Mouse (Mus musculus) regulatory T cell (primary cell): Measurements from ENCODE around the gene Papolg.
"Not testable (repeated sequence)": the region's sequence is repeated elsewhere in the genome, so short reads cannot be mapped to it uniquely, and the experiment has no call there.

Experiments used
- in situ Hi-C: fragments of 300-600 bp; cut with MboI, MseI; formaldehyde crosslinking; loops from one replicate; pipeline ENCODE4 v1.15.1; 2025; ENCODE audit warnings: high pct_unique_total_duplicates

The Papolg gene

DNA sequence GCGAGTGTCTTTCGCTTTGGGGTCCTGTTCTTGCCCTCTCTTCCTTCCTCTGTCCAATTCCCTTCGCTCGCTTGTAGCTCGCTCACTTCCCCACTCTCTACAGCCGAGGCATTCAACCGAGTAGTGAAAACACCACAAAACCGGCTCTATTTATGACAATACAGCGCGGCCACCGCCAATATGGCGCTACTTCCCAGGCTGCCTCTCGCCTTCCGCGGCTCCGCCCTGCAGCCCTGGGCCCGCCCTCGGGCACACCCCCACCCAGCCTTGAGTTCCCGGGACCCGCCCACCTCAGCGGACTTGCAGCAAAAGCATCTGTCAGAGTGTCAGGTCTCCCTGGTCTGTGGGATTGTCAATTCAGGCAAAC, at the start of gene Papolg:
TSS of gene Papolg (minus strand) at position 194 of the 367 bp plus-strand sequence.
- in situ Hi-C loops = no loop called here

DNA sequence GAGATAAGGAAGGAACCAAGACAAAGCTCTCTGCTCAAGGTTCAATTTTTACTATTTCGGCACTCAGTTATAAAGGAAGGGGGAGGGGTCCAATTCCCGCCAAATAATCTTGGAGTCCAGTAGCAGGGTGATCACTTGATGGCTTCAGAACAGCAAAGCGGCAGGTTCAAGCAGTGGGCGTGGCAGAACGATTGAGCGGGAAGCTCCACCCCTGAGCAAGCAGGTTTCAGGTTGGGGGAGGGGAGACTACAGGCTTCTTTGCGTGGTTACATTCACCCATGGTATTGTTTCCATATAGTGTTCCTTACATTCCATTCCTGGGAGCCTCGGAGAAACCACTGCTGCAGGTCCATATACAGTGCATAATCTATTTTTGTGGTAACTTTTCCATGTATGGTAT, 33.1 kb upstream of the Papolg start:
- in situ Hi-C loops = not testable (repeated sequence)

DNA sequence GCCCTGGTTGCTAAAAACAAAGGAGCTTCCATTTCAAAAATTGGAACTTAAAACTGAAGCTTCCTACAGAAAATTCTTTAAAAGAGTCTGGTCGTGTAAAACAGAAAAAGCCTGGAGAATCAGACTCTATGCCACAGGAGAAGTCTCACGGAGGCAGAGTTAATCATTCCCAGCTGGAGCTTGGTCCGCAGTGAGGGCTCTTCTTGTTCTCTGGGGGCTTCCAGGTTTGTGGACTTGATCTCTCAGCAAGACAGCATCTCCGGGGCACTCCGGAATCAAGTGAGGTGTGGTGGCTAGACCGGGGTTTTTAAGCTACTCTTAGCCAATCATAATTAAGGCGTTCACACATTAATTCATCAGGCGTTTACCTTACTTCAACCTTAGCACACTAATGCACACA, 32.6 kb upstream of the Papolg start:
- in situ Hi-C loops = no loop called here

DNA sequence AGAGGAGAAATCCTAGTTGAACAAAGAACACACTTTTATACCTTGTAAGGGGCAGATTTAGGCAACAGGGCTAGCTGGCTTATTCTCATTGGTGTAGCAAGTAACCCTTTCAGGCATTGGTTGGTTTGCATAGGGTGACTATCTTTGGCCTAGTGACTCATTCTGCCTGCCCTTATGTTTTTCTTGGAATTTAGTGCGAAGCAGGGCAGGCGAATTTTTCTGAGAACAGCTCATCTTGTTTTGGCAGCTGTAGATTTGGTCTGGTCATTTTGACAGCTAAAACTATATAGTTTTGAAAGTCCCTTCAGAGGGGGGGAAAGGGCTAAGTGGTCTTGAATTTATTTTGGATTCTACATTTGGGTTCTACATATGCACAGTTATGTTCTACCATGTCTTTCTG, 18.8 kb upstream of the Papolg start:
- in situ Hi-C loops = not testable (repeated sequence)

DNA sequence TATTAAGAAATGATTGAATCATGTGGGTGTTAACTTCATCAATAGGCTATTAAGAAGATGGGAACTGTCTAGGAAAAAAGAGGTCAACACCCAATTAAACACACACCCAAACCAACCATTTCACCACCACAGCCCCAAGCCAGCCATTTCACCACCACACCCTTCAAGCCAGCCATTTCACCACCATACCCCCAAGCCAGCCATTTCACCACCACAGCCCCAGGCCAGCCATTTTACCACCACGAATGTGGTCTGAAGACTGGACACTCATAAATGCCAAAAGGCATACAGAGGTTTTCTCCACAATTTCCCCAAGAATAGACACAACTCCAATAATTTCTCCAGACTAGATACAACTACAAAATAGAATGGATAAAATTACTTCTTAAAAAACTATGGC, 8.9 kb upstream of the Papolg start:
- in situ Hi-C loops = no loop called here

DNA sequence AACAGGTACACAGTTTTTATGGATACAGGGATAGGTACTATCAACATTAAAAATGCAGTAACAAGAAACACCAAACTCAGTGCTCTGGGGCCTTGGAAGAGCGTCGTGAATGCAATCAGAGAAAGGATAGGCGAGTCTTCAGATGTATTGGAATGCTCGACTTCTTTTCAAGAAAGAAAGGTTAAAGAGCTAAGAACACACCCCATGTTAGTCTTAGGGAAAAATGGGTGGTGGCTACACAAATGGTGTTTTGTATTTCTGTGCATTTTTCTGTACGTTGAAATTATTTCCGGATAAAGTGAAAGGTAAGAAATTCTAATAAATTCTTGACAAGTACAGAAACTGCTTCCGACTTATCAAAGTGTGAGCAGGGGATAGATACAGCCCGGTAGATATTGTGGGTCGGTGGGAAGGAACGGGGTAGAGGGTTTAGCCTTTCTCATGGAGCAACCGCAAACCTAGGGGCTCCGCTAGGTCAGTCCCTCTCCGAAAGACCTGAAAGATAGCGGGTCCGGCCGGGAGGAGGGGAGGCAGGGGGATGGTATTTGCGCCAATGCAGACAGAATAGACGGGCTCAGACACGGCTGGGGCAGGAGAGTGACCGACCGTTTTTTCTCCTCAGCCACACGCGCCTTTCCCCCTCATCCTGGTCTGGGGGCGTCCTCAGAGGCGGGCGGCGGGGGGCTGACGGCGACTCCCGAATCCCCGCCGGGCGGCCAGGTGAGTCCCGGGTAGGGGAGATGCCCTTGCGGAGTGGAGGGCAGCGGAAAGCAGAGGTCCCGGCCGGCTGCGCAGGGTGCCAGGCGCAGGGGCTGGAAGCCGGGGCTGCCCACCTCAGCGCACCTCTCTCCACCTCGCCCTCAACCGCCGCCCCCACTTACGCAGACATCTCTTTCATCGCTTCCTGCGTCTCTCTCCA, 653 bp downstream of the Papolg start:
- in situ Hi-C loops = no loop called here

DNA sequence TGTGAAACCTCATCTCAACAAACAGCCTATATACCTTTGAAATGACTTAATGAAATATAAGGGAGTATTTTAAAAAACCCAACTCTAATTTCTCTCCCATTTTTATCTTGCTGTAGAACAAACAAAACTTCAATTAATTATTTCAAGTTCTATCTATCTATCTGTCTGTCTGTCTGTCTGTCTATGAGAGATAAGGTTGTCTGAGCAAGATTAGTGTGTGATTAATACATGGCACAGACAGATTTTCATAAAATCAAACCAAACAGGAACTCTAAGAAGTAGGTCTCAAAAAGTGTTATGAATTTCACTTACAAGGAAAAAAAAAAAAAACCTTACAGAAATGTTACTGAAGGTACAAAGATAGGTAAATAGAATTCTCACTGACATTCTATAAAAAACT, 1.5 kb downstream of the Papolg start:
- in situ Hi-C loops = no loop called here

DNA sequence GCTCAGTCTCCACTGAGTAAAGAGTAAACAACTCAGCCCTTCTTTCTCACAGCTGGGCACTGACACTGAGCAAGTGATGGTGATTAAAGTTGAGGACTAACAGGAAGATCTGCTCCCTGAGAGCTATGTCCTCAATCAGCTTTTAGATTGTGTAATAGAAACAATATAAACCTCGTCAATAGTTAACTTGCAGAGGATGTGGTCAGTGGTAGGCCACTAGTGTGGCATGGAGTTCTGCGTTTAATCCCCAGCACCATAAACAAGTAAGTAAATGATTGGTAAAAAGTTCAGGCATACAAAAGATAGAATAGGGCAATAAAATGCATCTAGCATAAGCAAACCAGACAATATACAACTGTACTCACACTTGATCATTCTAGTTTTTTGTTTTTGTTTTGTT, 30.7 kb downstream of the Papolg start:
- in situ Hi-C loops = loop anchor here (10.0 to 25.0 kb wide), 2 partner anchors 580 to 877 kb away; partner anchors contain the start of genes Cct4, Commd1 and Gm28048

DNA sequence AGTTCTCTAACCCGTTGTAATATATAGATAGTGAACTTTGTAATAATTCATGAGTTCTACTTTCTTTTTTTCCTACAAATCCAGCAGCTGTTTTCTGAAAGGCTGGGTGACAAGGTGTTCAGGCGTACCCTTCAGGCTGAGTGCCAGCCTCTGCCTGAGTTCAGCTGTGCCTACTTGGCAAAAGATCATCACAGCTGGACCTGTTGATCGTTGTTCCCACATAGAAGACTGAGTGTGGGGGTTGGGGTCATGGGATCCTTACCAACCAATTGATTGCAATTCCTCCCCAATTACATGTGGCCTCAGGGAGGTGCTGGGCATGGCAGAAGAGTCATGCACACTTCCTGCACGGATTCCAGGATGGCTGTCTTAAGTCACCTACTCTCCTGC, 38.3 kb downstream of the Papolg start:
- in situ Hi-C loops = loop anchor here (5.0 to 25.0 kb wide), 3 partner anchors 72 to 869 kb away; partner anchors contain the start of genes Cct4, Commd1 and Gm28048

DNA sequence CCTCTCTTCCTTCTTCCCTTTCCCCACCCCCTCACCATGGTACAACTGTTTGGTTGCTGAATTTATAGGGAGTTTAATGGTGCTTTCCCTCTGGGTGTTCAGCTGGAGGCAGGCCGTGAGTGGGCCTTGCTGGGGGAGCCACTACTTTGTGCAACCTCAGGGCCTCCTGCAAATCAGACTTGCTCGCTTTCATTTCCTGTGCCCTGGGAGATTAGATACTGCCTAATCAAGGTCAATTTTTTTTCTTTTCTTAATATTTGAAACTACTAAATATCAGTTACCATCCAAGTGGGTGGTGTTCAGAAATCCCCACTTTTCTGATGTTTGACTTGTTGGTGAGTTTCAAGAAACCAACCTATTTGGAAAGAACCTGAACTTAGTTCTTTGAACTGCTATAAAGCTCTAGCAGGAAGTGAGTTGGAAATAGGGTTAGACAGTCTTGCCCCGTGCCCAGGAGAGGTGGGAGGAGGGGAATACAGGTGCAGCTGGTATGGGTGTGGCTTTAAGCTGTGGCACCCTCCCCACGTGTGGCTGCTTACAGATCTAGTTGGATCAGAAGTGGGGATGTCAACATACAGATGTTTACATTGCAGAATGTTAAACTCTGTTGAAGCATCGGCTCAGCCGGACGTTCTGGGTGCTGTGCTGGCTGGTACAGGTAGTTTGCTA, 38.9 kb downstream of the Papolg start:
- in situ Hi-C loops = loop anchor here (5.0 to 25.0 kb wide), 3 partner anchors 71 to 869 kb away; partner anchors contain the start of genes Cct4, Commd1 and Gm28048

DNA sequence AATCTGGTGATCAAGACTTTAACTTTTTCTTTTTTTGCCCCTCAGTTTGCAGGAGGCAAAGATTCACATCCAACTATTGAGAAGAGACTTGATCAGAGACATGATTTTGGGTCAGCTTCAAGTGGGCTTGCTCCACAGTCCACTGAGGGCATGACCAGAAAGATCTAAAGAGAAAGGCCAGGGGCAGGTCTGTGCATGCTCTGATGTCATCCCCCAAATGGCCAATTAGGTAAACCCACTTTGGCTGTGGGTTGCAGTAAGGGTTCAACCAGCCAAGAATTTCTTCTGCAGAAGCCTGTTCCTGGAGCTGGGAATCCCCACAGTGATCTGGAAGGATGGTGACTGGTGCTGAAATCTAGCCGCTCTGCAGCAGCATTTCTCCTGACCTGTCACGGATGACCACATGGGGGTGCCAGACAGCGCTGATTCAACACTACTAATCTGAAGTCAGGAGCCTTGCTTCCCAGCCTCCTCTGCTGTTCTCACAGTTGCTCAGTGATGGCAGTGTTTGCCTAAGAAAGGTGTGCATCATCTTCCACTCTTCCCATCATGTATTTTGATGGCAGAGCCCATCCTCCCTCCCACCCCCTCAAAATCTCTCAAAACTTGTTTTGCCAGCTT, 39.8 kb downstream of the Papolg start:
- in situ Hi-C loops = loop anchor here (5.0 to 25.0 kb wide), 3 partner anchors 70 to 868 kb away; partner anchors contain the start of genes Cct4, Commd1 and Gm28048

DNA sequence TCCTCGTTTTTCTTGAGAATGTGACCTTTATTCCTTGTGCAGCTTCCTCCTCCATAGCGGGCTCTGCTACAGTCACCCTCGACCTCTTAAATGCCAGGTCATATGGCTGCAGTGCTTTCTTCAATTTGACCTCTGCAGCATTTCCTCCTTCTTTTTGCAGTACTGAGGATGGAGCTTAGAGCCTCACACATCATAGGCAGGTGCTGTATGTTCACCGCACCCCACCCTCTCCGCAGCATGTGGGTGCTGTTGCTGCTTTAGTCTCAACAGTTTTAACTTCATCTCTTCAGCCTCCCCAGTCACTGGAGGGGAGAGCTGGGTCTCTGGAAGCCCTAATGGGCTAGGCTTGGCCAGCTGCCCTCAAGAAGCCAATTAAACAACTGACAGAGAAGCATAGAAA, 41.7 kb downstream of the Papolg start:
- in situ Hi-C loops = loop anchor here (10.0 to 25.0 kb wide), 2 partner anchors 69 to 866 kb away; partner anchors contain the start of genes Cct4, Commd1 and Gm28048

DNA sequence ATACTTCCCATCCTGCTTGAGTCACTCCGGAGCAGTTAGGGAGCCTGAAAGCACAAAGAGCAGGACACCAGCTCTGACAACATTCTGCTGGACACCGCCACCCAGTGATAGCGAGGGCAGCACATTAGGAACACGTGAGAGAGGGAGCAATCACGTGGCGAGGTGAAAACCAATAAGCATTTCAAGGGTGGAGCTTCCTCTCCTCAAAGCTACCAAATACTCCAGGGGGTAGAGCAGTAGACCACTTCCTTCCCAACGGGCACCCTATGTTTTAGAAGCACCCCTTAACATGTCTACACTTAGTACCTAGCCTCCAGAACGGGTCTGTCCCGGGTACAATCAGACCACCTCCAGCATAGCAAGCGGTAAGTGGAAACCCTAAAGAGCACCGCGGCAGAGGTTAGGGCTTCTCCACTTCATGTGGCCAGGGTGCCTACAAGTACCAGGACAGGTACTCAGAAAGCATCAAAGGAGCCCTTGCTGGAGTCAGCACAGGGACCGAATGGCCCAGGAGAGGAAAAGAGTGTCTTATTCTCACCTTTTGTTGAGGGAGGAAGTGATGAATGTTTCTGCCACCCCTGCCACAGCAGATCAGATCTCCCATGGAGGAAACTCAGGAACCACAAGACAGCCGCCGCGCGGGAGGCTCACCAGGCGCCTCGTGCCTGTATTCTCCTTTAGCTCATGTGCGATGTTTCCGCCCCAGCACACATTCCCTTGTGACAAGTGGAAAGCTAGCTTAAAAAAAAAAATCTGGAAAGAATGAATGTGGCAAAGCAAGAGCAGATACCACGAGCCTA, 48.8 kb downstream of the Papolg start:
- in situ Hi-C loops = no loop called here

DNA sequence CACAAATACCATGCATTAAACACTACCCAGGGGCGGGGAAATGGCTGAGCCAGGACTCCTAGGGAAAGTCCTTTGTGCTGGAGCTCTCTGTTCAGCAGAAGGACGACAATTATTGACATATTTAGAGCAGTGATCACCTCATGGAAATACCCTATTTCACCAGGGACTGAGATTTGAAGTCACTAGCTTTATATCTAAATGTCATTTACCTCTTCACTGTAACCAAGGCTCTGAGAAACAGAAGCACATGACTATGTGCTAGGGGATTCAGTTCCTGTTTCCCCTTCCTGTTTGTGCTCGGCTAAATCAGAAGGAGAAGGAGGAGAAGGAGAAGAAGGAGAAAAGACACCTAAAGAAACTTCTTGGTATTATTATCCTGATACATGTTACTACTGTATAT, 71.8 kb downstream of the Papolg start:
- in situ Hi-C loops = no loop called here

DNA sequence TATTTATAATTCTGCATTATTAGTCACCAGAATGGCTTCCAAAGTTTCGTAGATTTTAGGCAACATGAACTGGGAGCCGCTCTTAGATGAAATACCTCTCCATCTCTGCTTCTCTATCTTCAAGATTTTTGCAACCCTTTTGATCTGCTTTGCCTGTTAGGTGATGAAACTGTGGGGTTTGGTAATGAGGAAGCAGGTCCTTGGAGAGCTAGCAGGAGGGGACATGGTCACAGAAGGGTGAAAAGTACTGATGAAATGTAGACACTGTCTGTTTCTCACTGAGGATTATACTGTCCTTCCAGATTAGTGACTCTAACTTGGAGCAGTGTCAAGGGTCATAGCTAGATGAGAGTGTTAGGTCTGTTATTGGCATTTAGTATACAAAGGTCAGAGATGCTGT, 73.4 kb downstream of the Papolg start:
- in situ Hi-C loops = no loop called here

DNA sequence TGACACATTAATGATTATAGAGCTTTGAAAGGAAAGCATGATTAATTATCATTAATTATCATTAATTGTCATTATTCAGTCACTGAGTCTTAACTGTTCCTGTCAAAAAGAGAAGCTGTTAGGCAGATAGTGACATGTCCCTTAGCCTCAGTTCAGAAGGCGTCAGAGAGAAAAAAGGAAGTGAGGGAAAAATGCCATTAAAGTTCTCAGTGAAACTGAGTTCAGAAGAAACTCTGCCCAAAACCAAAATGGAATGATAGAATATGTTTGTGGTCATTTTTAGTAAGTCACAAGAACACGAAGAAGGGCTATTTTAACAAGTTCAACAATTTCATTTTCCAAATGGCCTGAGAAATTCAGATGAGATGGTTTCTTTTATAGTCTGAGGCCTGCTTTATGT, 74.1 kb downstream of the Papolg start:
- in situ Hi-C loops = no loop called here

DNA sequence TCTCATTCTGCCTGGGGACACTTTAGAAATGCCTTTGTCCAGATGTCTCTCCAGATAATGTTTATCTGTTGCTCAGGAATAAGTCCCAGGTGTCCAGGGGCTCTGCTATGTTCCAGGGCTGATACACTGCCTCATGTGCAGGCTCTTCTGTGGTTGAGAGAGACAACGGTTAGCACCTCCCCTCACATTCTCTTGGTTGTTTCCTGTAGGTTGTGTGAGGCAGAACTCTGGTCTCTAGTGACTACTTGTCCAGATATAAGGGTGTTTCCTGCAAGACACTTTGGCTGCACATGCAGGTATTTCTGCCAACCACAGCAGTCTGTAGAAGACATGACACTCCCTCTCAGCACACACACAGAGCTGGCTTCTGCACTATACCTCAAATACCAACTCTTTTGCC, 76.3 kb downstream of the Papolg start:
- in situ Hi-C loops = no loop called here
